Mouse (Mus musculus) lung, adult 10 weeks (tissue): ENCODE data around the gene Slco1c1. TPM values are rescaled to one million over a fixed set of nuclear protein-coding genes. Genes with fewer than 3 reads are reported as not detected.

ENCODE experiments used
- polyA plus RNA-seq: library from polyadenylated mRNA; stranded (reverse); fragments of 350-450 nt; fragmentation: Illumina TruSeq; extraction: RNeasy Lipid Tissue Mini Kit (QIAGEN cat#74804); gene quantifications from one replicate; pipeline ENCODE4 v1.2.3, GENCODE M21; 2014; ENCODE audit warnings: low read depth, low replicate concordance; ENCODE audit not compliant: insufficient read depth

Gene Slco1c1
- 0.12 TPM for polyA plus RNA-seq

DNA sequence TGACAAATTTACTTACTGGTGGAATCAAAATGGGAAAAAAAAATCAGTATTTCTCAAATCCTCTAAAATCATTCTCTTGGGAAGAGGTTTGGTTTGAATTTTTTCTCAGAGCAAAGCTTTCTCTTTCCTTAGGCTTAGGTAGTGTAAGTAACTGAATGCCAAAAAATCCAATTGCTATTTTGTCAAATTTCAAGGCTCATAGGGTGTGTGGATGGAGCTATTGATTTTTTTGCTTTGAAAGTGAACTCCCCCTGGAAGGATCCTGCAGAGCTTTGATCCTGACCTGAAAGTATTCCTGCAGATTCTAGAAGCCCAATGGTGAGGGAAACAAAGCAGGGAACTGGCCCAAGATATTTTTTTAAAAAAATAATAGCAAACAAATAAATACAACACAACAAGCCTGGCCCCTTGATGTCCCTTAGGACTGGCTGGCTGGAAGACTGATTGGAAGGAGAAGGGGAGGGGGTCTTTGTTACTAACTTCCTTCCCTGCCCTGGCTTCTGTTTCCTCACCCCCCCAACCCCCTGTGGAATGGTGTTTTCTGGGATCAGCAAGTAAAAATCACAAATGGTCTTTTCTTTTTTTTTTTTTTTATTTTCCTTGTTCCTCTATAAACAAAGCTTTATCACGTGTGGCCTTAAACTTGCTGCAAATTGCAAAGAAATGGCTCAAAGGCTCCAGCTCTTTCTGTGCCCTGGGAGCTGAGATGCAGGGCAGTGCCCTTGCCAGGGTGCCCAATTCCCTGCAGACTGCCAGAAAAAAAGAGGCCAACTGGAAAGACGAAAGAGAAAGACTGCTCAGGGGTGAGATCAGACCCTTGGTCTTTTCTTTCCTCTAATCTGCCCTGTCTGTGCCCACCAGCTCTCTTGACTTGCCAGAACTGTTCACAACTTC is at the start of gene Slco1c1:
Slco1c1 (plus strand) TSS at position 622 of the 894 bp plus-strand sequence.

Other genes with a start within 250 kb of the Slco1c1 start
- gene Slco1b2, start 105.2 kb downstream of the Slco1c1 start, polyA plus RNA-seq: not detected
- gene Gm5724, start 249.4 kb downstream of the Slco1c1 start, polyA plus RNA-seq: not detected